Mouse (Mus musculus) lung, embryonic 14.5 days (tissue): ENCODE results near the gene Fbn1. TPM values are rescaled to one million over a fixed set of nuclear protein-coding genes. Genes with fewer than 3 reads are reported as not detected.

Experiments
- ATAC-seq: fragments of 200-750 bp; cut with Nextera tagmentation; 2 replicates; pipeline ENCODE4 v1.8.0; 2017; ENCODE audit warnings: mild to moderate bottlenecking, moderate TSS enrichment, moderate library complexity; ENCODE audit not compliant: insufficient read depth
- DNase-seq: peaks from one replicate; pipeline ENCODE4 v3.0.0-alpha.2; 2015
- H3K27ac ChIP-seq: fragments of 300-500 bp; sonication (generic); 2 replicates; pipeline ENCODE4 v1.5.1; 2014; ENCODE audit warnings: low read depth, mild to moderate bottlenecking, moderate library complexity
- H3K27me3 ChIP-seq: fragments of 300-500 bp; sonication (generic); 2 replicates; pipeline ENCODE4 v1.6.1; 2014; ENCODE audit warnings: low read length, control low read depth; ENCODE audit not compliant: insufficient read depth
- H3K36me3 ChIP-seq: fragments of 300-500 bp; sonication (generic); 2 replicates; pipeline ENCODE4 v1.6.1; 2014; ENCODE audit warnings: control low read depth; ENCODE audit not compliant: insufficient read depth
- H3K4me1 ChIP-seq: fragments of 300-500 bp; sonication (generic); 2 replicates; pipeline ENCODE4 v1.6.1; 2014; ENCODE audit warnings: antibody characterized with exemption, control low read depth; ENCODE audit not compliant: insufficient read depth
- H3K4me2 ChIP-seq: fragments of 300-500 bp; sonication (generic); 2 replicates; pipeline ENCODE4 v1.6.1; 2014; ENCODE audit warnings: mild to moderate bottlenecking
- H3K4me3 ChIP-seq: fragments of 300-500 bp; sonication (generic); 2 replicates; pipeline ENCODE4 v1.5.1; 2014; ENCODE audit warnings: low read depth, low read length
- H3K9ac ChIP-seq: fragments of 300-500 bp; sonication (generic); 2 replicates; pipeline ENCODE4 v1.6.1; 2014
- H3K9me3 ChIP-seq: fragments of 300-500 bp; sonication (generic); 2 replicates; pipeline ENCODE4 v1.6.1; 2016; ENCODE audit warnings: low read depth, low read length, control low read depth
- CTCF ChIP-seq: IDR thresholded peaks from 2 replicates; pipeline ENCODE4 v1.5.1; 2016; ENCODE audit warnings: antibody characterized with exemption, low read depth
- WGBS: fragments of 180-500 bp; shearing (Covaris S2); extraction: QIAGEN DNeasy Blood & Tissue Kit; methylation state at CpG from one replicate; pipeline ENCODE4 v1.1.7; 2014; 5-methylcytosine and 5-hydroxymethylcytosine counted together
- polyA plus RNA-seq: library from polyadenylated mRNA; unstranded; fragments of >200 nt; fragmentation: Nextera tagmentation; extraction: Ambion mirVana; gene quantifications from 2 replicates; pipeline ENCODE4 v1.2.1, GENCODE M21; 2014

Fbn1 gene
- polyA plus RNA-seq, 1 experiment from 2014 or later, result 53.1 TPM

GRCm38 (mm10) chr2:125263753-125264152 is 244.0 kb downstream of the Fbn1 start:
- ATAC-seq, result peak; percentile 54
- Histone ChIP-seq H3K4me3 (no peak overlapping the region), H3K27ac (peak overlapping the region; percentile 46), H3K4me1 (no peaks in the 10 kb centered on the region), H3K4me2 (no peak overlapping the region), H3K9ac (no peak overlapping the region), H3K27me3 (no peaks in the 10 kb centered on the region), H3K9me3 (no peaks in the 10 kb centered on the region), H3K36me3 (peaks cover 12% of the 10 kb centered on the region)
- TF ChIP-seq CTCF, result no peak
- 7% methylated on average over 9 of the region's 9 CpGs for WGBS
- peak; percentile 67 for DNase-seq

DNA sequence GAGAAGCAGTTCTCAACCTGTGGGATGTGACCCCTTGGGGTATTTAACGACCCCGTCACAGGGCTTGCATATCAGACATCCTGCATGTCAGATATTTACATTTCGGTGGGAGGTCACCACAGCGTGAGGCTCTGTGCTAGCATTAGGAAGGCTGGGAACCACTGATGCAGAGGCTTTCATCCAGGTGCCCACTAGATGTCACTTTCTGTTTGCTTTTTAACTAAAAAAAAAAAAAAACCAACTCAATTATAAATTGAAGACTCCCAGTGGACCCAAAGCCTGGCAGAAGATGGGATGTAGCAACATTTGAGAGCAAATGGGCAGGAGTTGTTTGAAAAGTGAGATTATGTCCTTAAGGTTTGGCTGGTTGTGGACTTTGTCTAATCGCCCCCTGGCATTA is 244.7 kb downstream of the Fbn1 start:
- WGBS, result 14% methylated on average over 5 of the region's 5 CpGs
- H3K27me3 ChIP-seq, result no peaks in the 10 kb centered on the region

GRCm38 (mm10) chr2:125260326-125260725 is 247.5 kb downstream of the Fbn1 start:
- Histone ChIP-seq H3K36me3 (peaks cover 44% of the 10 kb centered on the region), H3K27ac (no peak overlapping the region), H3K9me3 (no peaks in the 10 kb centered on the region), H3K4me3 (no peak overlapping the region), H3K4me1 (no peaks in the 10 kb centered on the region), H3K4me2 (no peak overlapping the region), H3K27me3 (no peaks in the 10 kb centered on the region), H3K9ac (no peak overlapping the region)
- TF ChIP-seq CTCF, result no peak
- WGBS, result 79% methylated on average over 2 of the region's 2 CpGs
- DNase-seq (no peak), ATAC-seq (no peak)

More for the DNA sequence above, 244.7 kb downstream of the Fbn1 start:
- no peak overlapping the region for H3K4me2 ChIP-seq
- no peaks in the 10 kb centered on the region for H3K4me1 ChIP-seq
- H3K9ac ChIP-seq, result no peak overlapping the region
- H3K4me3 ChIP-seq, result no peak overlapping the region
- peak; percentile 56 for TF ChIP-seq CTCF
- peak; percentile 80 for DNase-seq
- H3K36me3 ChIP-seq, result peaks cover 17% of the 10 kb centered on the region
- peak; percentile 62 for ATAC-seq
- no peak overlapping the region for H3K27ac ChIP-seq
- H3K9me3 ChIP-seq, result no peaks in the 10 kb centered on the region

DNA sequence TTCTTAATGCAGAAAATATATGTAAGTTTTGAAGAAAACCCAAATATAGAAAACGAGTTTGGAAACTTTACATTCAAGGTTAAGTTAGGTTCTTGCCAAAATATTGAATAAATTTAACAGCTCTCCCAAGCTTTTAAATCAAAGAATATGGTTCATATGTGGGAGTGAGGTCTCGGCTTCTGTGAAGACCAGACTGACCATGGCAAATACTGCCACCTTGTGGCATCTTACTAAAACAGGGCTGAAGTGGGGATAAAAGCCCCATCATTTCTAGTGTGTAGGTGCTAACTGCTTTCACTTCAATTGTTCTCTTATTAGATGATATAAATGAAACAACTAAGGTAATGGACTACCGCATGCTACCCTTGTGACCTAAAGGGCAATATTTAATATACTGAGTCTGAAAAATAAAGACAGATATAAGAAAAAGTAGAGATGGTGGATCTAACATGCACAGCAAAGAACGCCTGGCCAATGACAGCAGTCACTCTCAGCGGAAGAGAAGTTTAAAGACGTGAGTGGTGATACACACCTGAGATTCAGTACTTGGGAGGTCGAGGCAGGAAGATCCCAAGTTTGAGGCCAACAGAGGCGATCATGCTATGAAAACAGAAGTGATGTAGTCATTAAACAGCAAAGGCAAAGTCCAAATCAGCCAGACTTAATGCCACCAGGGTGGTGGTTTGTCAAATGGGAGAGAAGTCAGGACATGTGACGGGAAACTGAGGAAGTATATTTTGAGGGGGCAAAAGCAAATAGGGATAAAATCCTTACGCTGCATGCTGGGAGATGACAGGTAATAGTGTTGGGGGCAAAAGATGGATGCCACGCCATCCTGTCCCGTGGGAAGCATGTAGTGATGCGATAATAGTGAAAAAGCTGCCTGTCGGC is 248.3 kb downstream of the Fbn1 start:
- no peak overlapping the region for H3K4me2 ChIP-seq
- DNase-seq (peak; percentile 81), ATAC-seq (no peak)
- no peaks in the 10 kb centered on the region for H3K4me1 ChIP-seq
- H3K36me3 ChIP-seq, result peaks cover 50% of the 10 kb centered on the region
- no peak overlapping the region for H3K4me3 ChIP-seq
- H3K27me3 ChIP-seq, result no peaks in the 10 kb centered on the region
- no peak overlapping the region for H3K27ac ChIP-seq
- TF ChIP-seq CTCF, result peak; percentile 68
- WGBS, result 79% methylated on average over 14 of the region's 14 CpGs
- H3K9me3 ChIP-seq, result no peaks in the 10 kb centered on the region
- H3K9ac ChIP-seq, result no peak overlapping the region

DNA sequence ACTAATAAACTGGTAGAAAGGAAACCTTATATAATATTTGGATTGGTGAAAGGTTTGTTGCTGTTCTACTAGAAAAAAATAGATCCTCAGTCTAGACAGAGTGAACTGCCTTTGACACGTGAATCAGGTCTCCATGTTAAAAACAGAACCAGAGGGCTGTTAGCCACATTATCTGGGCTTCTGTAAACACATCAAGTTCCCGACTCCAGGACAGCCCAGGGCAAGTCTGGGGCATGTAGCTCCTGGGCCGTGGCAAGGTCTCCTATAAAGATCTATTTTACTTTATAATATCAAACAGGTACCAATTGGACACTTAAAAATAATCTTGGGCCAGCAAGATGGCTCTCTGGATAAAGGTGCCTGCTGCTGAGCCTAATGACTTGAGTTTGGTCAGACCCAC is 251.9 kb downstream of the Fbn1 start:
- Histone ChIP-seq H3K9ac (no peak overlapping the region), H3K27ac (no peak overlapping the region), H3K4me3 (no peak overlapping the region), H3K27me3 (no peaks in the 10 kb centered on the region), H3K36me3 (peaks cover 85% of the 10 kb centered on the region), H3K4me2 (no peak overlapping the region), H3K9me3 (peaks cover 2% of the 10 kb centered on the region; the same call in 1 of the 2 replicates), H3K4me1 (no peaks in the 10 kb centered on the region)
- ATAC-seq (no peak), DNase-seq (no peak)
- 28% methylated on average over 3 of the region's 3 CpGs for WGBS
- no peak for TF ChIP-seq CTCF

DNA sequence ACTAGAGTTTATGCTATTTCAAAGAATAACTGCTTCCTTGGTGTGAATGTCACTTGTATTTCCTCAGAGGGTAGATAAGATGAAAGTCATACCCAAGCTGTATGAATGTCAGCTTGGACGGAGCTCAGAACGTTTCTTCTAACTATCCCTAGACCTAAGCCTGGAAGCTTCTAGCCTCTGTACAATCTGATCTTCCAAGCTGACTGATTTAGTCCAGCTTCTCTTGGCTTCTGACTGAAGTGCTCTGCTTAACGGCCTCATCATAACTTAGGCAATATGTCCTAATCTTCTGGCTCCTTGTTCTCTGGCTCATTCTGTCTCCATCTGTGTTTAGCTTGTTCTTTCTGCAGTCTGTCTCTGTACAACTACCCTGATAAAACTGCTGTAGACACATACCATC is 253.2 kb downstream of the Fbn1 start:
- peak; percentile 38 for DNase-seq
- H3K27me3 ChIP-seq, result no peaks in the 10 kb centered on the region

GRCm38 (mm10) chr2:125253699-125254098 is 254.1 kb downstream of the Fbn1 start:
- no peak for DNase-seq
- Histone ChIP-seq H3K36me3 (peaks cover 85% of the 10 kb centered on the region), H3K9me3 (peaks cover 2% of the 10 kb centered on the region; the same call in 1 of the 2 replicates), H3K27me3 (no peaks in the 10 kb centered on the region), H3K9ac (no peak overlapping the region), H3K4me1 (0 out of 2 replicates have a peak, but pooled peaks cover 1% of the 10 kb centered on the region), H3K4me3 (no peak overlapping the region), H3K27ac (no peak overlapping the region), H3K4me2 (no peak overlapping the region)
- no peak for ATAC-seq
- WGBS, result 93% methylated on average over 6 of the region's 6 CpGs
- no peak for TF ChIP-seq CTCF

More for the DNA sequence above, 253.2 kb downstream of the Fbn1 start:
- TF ChIP-seq CTCF, result no peak
- no peak overlapping the region for H3K4me3 ChIP-seq
- H3K9me3 ChIP-seq, result peaks cover 2% of the 10 kb centered on the region; the same call in 1 of the 2 replicates
- no peak overlapping the region for H3K27ac ChIP-seq
- H3K4me2 ChIP-seq, result no peak overlapping the region
- H3K9ac ChIP-seq, result no peak overlapping the region
- peaks cover 90% of the 10 kb centered on the region for H3K36me3 ChIP-seq
- 80% methylated on average over 3 of the region's 3 CpGs for WGBS
- ATAC-seq, result no peak
- H3K4me1 ChIP-seq, result no peaks in the 10 kb centered on the region
